Mouse (Mus musculus) intestine, postnatal 0 days (tissue): ENCODE results near the gene Mad2l2. TPM values are rescaled to one million over a fixed set of nuclear protein-coding genes. Genes with fewer than 3 reads are reported as not detected.
A peak's percentile ranks its signal among the peaks of the same experiment; 100 is the strongest.

ENCODE experiments used
- ATAC-seq: fragments of 200-750 bp; cut with Nextera tagmentation; 2 replicates; pipeline ENCODE4 v1.8.0; 2017; ENCODE audit warnings: mild to moderate bottlenecking, moderate TSS enrichment, moderate library complexity
- H3K27ac ChIP-seq: fragments of 300-500 bp; sonication (generic); 2 replicates; pipeline ENCODE4 v1.5.1; 2014; ENCODE audit warnings: mild to moderate bottlenecking, low read depth, low read length, moderate library complexity
- H3K27me3 ChIP-seq: fragments of 300-500 bp; sonication (generic); replicated peaks from 2 replicates; pipeline ENCODE4 v1.6.1; 2014; ENCODE audit warnings: low read length, mixed read lengths; ENCODE audit not compliant: control insufficient read depth, insufficient read depth
- H3K36me3 ChIP-seq: fragments of 300-500 bp; sonication (generic); 2 replicates; pipeline ENCODE4 v1.6.1; 2014; ENCODE audit warnings: mild to moderate bottlenecking, moderate library complexity; ENCODE audit not compliant: control insufficient read depth, insufficient read depth
- H3K4me1 ChIP-seq: fragments of 300-500 bp; sonication (generic); replicated peaks from 2 replicates; pipeline ENCODE4 v1.6.1; 2014; ENCODE audit warnings: antibody characterized with exemption, low read length, mixed read lengths; ENCODE audit not compliant: control insufficient read depth, insufficient read depth
- H3K4me2 ChIP-seq: fragments of 300-500 bp; sonication (generic); replicated peaks from 2 replicates; pipeline ENCODE4 v1.6.1; 2014; ENCODE audit warnings: low read depth, mild to moderate bottlenecking, moderate library complexity
- H3K4me3 ChIP-seq: fragments of 300-500 bp; sonication (generic); 2 replicates; pipeline ENCODE4 v1.5.1; 2014; ENCODE audit warnings: low read depth, low read length
- H3K9ac ChIP-seq: fragments of 300-500 bp; sonication (generic); 2 replicates; pipeline ENCODE4 v1.6.1; 2014; ENCODE audit warnings: mild to moderate bottlenecking, low read depth, low read length
- H3K9me3 ChIP-seq: fragments of 300-500 bp; sonication (generic); 2 replicates; pipeline ENCODE4 v1.6.1; 2016; ENCODE audit warnings: mixed run types; ENCODE audit not compliant: control insufficient read depth
- CTCF ChIP-seq: sonication (generic); IDR thresholded peaks from 2 replicates; pipeline ENCODE4 v1.5.1; 2016; ENCODE audit warnings: low read depth, mild to moderate bottlenecking, control low read depth, antibody characterized with exemption, moderate library complexity
- WGBS: fragments of 180-500 bp; shearing (Covaris S2); extraction: QIAGEN DNeasy Blood & Tissue Kit; methylation state at CpG from one replicate; pipeline ENCODE4 v1.1.7; 2014; 5-methylcytosine and 5-hydroxymethylcytosine counted together
- polyA plus RNA-seq: library from polyadenylated mRNA; unstranded; fragments of >200 nt; fragmentation: Nextera tagmentation; extraction: Ambion mirVana; gene quantifications from 2 replicates; pipeline ENCODE4 v1.2.1, GENCODE M21; 2015

Mad2l2 gene
- polyA plus RNA-seq, 1 experiment from 2014 or later: 24.9 TPM

GRCm38 (mm10) chr4:148165551-148165950 lies 35.4 kb downstream of the Mad2l2 start:
- no peak overlapping the region for H3K4me3 ChIP-seq
- no peak for TF ChIP-seq CTCF

GRCm38 (mm10) chr4:148166431-148166830 lies 36.2 kb downstream of the Mad2l2 start:
- no peak for ATAC-seq
- Histone ChIP-seq H3K9me3 (no peaks in the 10 kb centered on the region), H3K4me1 (no peaks in the 10 kb centered on the region), H3K27ac (no peak overlapping the region), H3K4me2 (peak overlapping the region; percentile 21; the same call in 1 of the 2 replicates), H3K9ac (no peak overlapping the region), H3K27me3 (peaks cover 68% of the 10 kb centered on the region), H3K4me3 (no peak overlapping the region), H3K36me3 (no peaks in the 10 kb centered on the region)
- 9% methylated on average over 10 of the region's 10 CpGs for WGBS
- TF ChIP-seq CTCF: no peak

More at GRCm38 (mm10) chr4:148165551-148165950, 35.4 kb downstream of the Mad2l2 start:
- H3K27ac ChIP-seq: no peak overlapping the region
- H3K27me3 ChIP-seq: peaks cover 73% of the 10 kb centered on the region
- no peak overlapping the region for H3K4me2 ChIP-seq
- no peak overlapping the region for H3K9ac ChIP-seq
- no peaks in the 10 kb centered on the region for H3K36me3 ChIP-seq
- no peaks in the 10 kb centered on the region for H3K9me3 ChIP-seq
- no peak for ATAC-seq
- H3K4me1 ChIP-seq: no peaks in the 10 kb centered on the region
- 11% methylated on average over 17 of the region's 17 CpGs for WGBS

GRCm38 (mm10) chr4:148166986-148167385 lies 36.8 kb downstream of the Mad2l2 start:
- peaks cover 66% of the 10 kb centered on the region for H3K27me3 ChIP-seq
- no peaks in the 10 kb centered on the region for H3K4me1 ChIP-seq
- WGBS: 9% methylated on average over 4 of the region's 4 CpGs
- no peak overlapping the region for H3K9ac ChIP-seq
- ATAC-seq: no peak
- H3K4me2 ChIP-seq: peak overlapping the region; percentile 21; the same call in 1 of the 2 replicates
- peak; percentile 70 for TF ChIP-seq CTCF
- no peak overlapping the region for H3K4me3 ChIP-seq
- no peak overlapping the region for H3K27ac ChIP-seq
- H3K9me3 ChIP-seq: no peaks in the 10 kb centered on the region
- no peaks in the 10 kb centered on the region for H3K36me3 ChIP-seq

GRCm38 (mm10) chr4:148168287-148168686 lies 38.1 kb downstream of the Mad2l2 start:
- no peaks in the 10 kb centered on the region for H3K9me3 ChIP-seq
- ATAC-seq: no peak
- H3K9ac ChIP-seq: no peak overlapping the region
- peaks cover 70% of the 10 kb centered on the region for H3K27me3 ChIP-seq
- no peaks in the 10 kb centered on the region for H3K36me3 ChIP-seq
- no peak overlapping the region for H3K27ac ChIP-seq
- H3K4me2 ChIP-seq: no peak overlapping the region
- no peaks in the 10 kb centered on the region for H3K4me1 ChIP-seq
- peak; percentile 84 for TF ChIP-seq CTCF
- no peak overlapping the region for H3K4me3 ChIP-seq
- WGBS: 28% methylated on average over 7 of the region's 7 CpGs

GRCm38 (mm10) chr4:148169586-148169985 lies 39.4 kb downstream of the Mad2l2 start:
- Histone ChIP-seq H3K9ac (no peak overlapping the region), H3K9me3 (no peaks in the 10 kb centered on the region), H3K27me3 (peaks cover 71% of the 10 kb centered on the region), H3K27ac (no peak overlapping the region), H3K4me1 (no peaks in the 10 kb centered on the region), H3K4me2 (no peak overlapping the region), H3K4me3 (no peak overlapping the region), H3K36me3 (no peaks in the 10 kb centered on the region)
- no peak for TF ChIP-seq CTCF
- no peak for ATAC-seq
- WGBS: 18% methylated on average over 15 of the region's 15 CpGs

- H3K9me3 ChIP-seq: no peaks in the 10 kb centered on the region
- H3K4me3 ChIP-seq: no peak overlapping the region
- ATAC-seq: no peak
- H3K27me3 ChIP-seq: peaks cover 71% of the 10 kb centered on the region
- H3K27ac ChIP-seq: no peak overlapping the region
- no peak overlapping the region for H3K4me2 ChIP-seq
- no peaks in the 10 kb centered on the region for H3K4me1 ChIP-seq
- 2% methylated on average over 2 of the region's 2 CpGs for WGBS
- H3K9ac ChIP-seq: no peak overlapping the region
- no peaks in the 10 kb centered on the region for H3K36me3 ChIP-seq
- TF ChIP-seq CTCF: peak; percentile 94
Observed at GRCm38 (mm10) chr4:148170842-148171241, 40.7 kb downstream of the Mad2l2 start.

- no peak overlapping the region for H3K9ac ChIP-seq
- no peak overlapping the region for H3K27ac ChIP-seq
- 44% methylated on average over 3 of the region's 3 CpGs for WGBS
- H3K4me2 ChIP-seq: no peak overlapping the region
- H3K4me3 ChIP-seq: no peak overlapping the region
- TF ChIP-seq CTCF: no peak
- H3K36me3 ChIP-seq: no peaks in the 10 kb centered on the region
- H3K4me1 ChIP-seq: no peaks in the 10 kb centered on the region
- H3K9me3 ChIP-seq: no peaks in the 10 kb centered on the region
- H3K27me3 ChIP-seq: peaks cover 71% of the 10 kb centered on the region
- ATAC-seq: no peak
Observed at GRCm38 (mm10) chr4:148171261-148171660, 41.1 kb downstream of the Mad2l2 start.
